Mouse (Mus musculus): ENCODE results near the gene Polh.

DNA sequence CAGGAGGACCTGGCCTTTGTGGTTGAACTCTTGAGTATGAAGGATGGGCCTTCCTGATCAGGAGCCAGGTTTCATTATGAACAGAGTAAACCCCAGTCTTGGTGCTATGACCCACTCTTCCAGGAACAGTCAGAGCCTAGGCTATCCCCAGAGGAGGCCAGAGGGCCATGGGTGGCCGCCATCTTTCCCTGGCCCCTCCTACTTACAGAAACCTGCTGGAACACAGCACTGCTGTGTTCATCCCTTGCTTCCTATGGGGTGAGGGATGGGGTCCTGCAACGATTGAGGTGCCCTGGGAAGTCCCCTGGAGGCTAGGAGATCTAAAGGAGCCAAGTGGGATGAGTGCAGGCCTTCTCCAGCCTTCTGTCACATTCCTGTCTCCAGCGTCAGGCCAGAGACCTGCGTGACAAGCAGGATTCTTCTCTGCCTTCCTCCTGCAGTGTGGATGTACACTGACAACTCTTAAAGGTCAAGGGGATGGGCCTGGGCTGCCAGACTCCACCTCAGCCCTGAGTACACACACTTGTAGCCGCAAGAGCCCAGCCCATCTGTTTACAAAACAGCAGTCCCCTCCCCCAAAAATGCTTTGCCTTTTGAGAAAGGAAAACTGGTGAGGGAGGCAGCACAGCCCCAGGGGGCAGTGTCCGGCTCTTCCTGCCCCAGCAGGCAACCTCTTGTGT lies 74.5 kb downstream of the Polh start:
- no peak for TF ChIP-seq POLR2A (IDR thresholded peaks at IDR 0.05; ENCODE audit: extremely low read depth, insufficient read depth, low read length)
- no peak for TF ChIP-seq CTCF (IDR thresholded peaks at IDR 0.05; ENCODE audit: extremely low read depth, insufficient read depth, low read length)

All from cortical plate, adult 2 months (tissue).